Mouse (Mus musculus) hindbrain, postnatal 0 days (tissue): ENCODE measurements around the gene Polr2j. TPM values are rescaled to one million over a fixed set of nuclear protein-coding genes. Genes with fewer than 3 reads are reported as not detected.

Experiments used
- ATAC-seq: fragments of 200-750 bp; cut with Nextera tagmentation; 2 replicates; pipeline ENCODE4 v1.8.0; 2017; ENCODE audit warnings: mild to moderate bottlenecking, moderate TSS enrichment, moderate library complexity
- DNase-seq: peaks from one replicate; pipeline ENCODE4 v3.0.0-alpha.2; 2015; ENCODE audit warnings: low spot score
- H3K27ac ChIP-seq: fragments of 300-500 bp; sonication (generic); 2 replicates; pipeline ENCODE4 v1.5.1; 2014; ENCODE audit warnings: mild to moderate bottlenecking
- H3K27me3 ChIP-seq: fragments of 300-500 bp; sonication (generic); 2 replicates; pipeline ENCODE4 v1.6.1; 2014; ENCODE audit warnings: low read length, mixed read lengths; ENCODE audit not compliant: insufficient read depth
- H3K36me3 ChIP-seq: fragments of 300-500 bp; sonication (generic); 2 replicates; pipeline ENCODE4 v1.6.1; 2014; ENCODE audit warnings: low read length, mixed read lengths; ENCODE audit not compliant: insufficient read depth
- H3K4me1 ChIP-seq: fragments of 300-500 bp; sonication (generic); 2 replicates; pipeline ENCODE4 v1.6.1; 2014; ENCODE audit warnings: antibody characterized with exemption, low read length, mixed read lengths; ENCODE audit not compliant: insufficient read depth
- H3K4me2 ChIP-seq: fragments of 300-500 bp; sonication (generic); 2 replicates; pipeline ENCODE4 v1.6.1; 2014; ENCODE audit warnings: low read depth, mild to moderate bottlenecking, low read length, moderate library complexity, mixed read lengths
- H3K4me3 ChIP-seq: fragments of 300-500 bp; sonication (generic); 2 replicates; pipeline ENCODE4 v1.5.1; 2014; ENCODE audit warnings: low read length
- H3K9ac ChIP-seq: fragments of 300-500 bp; sonication (generic); replicated peaks from 2 replicates; pipeline ENCODE4 v1.6.1; 2014; ENCODE audit warnings: mild to moderate bottlenecking, low read length, moderate library complexity, mixed read lengths
- H3K9me3 ChIP-seq: fragments of 300-500 bp; sonication (generic); 2 replicates; pipeline ENCODE4 v1.6.1; 2016; ENCODE audit warnings: low read length, mixed read lengths
- CTCF ChIP-seq: IDR thresholded peaks from 2 replicates; pipeline ENCODE4 v1.5.1; 2016; ENCODE audit warnings: antibody characterized with exemption, control low read depth, low read depth
- WGBS: fragments of 180-500 bp; shearing (Covaris S2); extraction: QIAGEN DNeasy Blood & Tissue Kit; methylation state at CpG from one replicate; pipeline ENCODE4 v1.1.7; 2014; 5-methylcytosine and 5-hydroxymethylcytosine counted together
- polyA plus RNA-seq: library from polyadenylated mRNA; unstranded; fragments of >200 nt; fragmentation: Nextera tagmentation; extraction: Ambion mirVana; gene quantifications from 2 replicates; pipeline ENCODE4 v1.2.1, GENCODE M21; 2015
- total RNA-seq: library from RNA; depleted of rRNA; stranded (reverse); fragments of >200 nt; gene quantifications from 2 replicates; pipeline ENCODE4 v1.2.3, GENCODE M21; 2014

Gene Polr2j
- total and polyA plus RNA-seq, 2 experiments from 2014 or later: 159 to 245 TPM

DNA sequence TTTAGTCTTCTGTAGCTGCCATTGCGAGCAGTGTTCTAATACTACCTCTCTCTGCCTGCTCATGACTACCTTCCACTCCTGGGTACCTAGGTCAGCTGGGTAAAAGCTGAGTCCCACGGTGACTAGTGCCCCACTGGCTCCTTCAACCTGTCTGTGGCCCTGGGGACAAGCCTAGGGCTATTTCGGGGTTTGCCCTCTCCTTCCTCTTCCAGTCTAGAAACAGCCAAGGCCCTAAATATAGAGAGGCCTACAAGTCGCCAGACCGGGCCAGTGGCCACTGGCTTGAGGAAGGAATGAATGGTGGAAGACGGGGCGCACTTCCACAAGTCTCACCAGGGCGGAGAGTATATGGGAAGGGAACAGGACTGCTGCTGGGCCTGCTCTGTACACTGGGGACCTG lies 30.1 kb upstream of the Polr2j start:
- no peak for TF ChIP-seq CTCF
- WGBS: 93% methylated on average over 8 of the region's 8 CpGs
- Histone ChIP-seq H3K4me3 (no peak overlapping the region), H3K27me3 (no peaks in the 10 kb centered on the region), H3K9me3 (no peaks in the 10 kb centered on the region), H3K4me1 (peaks cover 8% of the 10 kb centered on the region), H3K27ac (no peak overlapping the region), H3K9ac (no peak overlapping the region), H3K4me2 (no peak overlapping the region), H3K36me3 (peaks cover 2% of the 10 kb centered on the region; the same call in 1 of the 2 replicates)
- ATAC-seq: no peak
- DNase-seq: no peak

DNA sequence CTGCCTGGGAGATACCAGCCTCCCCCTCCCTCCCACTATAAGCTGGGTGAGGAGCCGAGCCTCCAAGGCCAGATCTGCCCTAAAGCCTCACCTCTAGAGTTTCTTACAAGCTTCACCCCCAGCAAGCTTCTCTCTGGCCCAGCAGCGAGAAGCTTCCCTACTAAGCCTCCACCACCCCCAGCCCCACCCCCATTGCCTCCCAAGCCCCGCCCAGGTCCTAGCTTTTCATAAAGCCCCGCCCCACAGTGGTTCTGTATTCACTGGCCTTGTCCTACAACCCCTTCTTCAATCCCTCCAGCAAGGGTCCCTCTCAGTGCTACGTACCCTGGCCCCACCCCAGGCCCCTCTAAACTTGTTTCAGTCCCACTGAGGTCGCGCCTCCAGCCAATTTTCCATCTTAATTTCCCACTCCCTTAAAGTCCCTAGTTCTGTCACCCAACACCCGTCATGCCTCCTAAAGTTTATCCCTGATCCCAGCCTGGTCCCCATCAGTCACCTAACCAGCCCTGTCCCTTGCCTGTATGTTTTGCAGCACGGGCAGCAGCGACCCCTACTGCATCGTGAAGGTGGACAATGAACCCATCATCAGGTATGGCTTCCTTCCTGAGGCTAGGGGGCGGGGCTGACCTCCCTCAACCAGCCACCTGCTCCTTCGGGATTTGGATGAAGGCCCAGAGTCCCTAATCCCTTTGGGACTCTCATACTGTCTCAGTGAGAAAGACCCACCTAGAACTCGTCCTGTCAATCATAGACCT lies 27.4 kb upstream of the Polr2j start:
- peak; percentile 18 for DNase-seq
- H3K27me3 ChIP-seq: no peaks in the 10 kb centered on the region
- no peak overlapping the region for H3K4me2 ChIP-seq
- no peak overlapping the region for H3K4me3 ChIP-seq
- no peak overlapping the region for H3K9ac ChIP-seq
- ATAC-seq: no peak
- peaks cover 6% of the 10 kb centered on the region; the same call in 1 of the 2 replicates for H3K36me3 ChIP-seq
- 25% methylated on average over 14 of the region's 14 CpGs for WGBS
- no peaks in the 10 kb centered on the region for H3K9me3 ChIP-seq
- H3K27ac ChIP-seq: no peak overlapping the region
- H3K4me1 ChIP-seq: peaks cover 8% of the 10 kb centered on the region
- peak; percentile 60 for TF ChIP-seq CTCF

- no peaks in the 10 kb centered on the region for H3K27me3 ChIP-seq
- H3K9ac ChIP-seq: no peak overlapping the region
- H3K9me3 ChIP-seq: no peaks in the 10 kb centered on the region
- 69% methylated on average over 5 of the region's 5 CpGs for WGBS
- TF ChIP-seq CTCF: no peak
- no peak for ATAC-seq
- H3K4me1 ChIP-seq: no peaks in the 10 kb centered on the region
- no peak overlapping the region for H3K4me3 ChIP-seq
- H3K36me3 ChIP-seq: peaks cover 6% of the 10 kb centered on the region; the same call in 1 of the 2 replicates
- no peak overlapping the region for H3K4me2 ChIP-seq
- no peak for DNase-seq
- no peak overlapping the region for H3K27ac ChIP-seq
These were observed 24.5 kb upstream of the Polr2j start for GRCm38 (mm10) chr5:136091927-136092326.

DNA sequence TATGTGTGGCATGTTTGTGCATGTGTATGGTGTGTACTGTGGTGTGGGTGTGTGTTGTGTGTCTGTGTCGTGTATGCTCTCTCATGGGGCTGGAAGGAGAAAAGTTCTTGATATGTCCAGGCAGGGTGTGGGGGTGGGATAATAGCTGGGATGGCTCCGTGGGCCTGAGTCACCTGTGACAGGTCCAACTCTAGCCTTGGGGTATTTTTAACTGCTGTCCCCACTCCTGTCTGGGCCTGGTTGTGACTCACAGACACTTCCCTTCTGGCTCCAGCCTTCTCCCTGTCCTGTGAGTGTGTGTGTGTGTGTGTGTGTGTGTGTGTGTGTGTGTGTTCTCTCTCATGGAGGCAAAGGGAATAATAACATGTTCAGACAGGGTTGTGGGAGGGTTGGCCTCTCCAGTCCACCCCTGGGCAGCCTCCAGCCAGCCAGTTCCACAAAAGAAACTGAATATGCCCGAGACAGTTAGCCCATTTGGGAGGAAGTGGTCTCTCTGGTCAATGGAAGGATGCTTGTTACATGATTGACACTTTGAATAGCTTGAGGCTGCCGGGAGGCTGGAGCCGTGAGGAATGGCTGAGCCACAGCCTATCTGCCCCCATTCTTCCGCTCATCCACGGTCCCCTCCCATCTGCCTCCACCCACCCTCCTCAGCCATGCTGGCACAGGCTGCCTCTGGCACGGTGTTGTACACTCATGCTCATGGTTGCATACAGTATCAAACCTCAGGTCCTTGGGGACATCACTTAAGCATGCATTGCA lies 22.0 kb upstream of the Polr2j start:
- no peaks in the 10 kb centered on the region for H3K9me3 ChIP-seq
- no peaks in the 10 kb centered on the region for H3K27me3 ChIP-seq
- no peak for ATAC-seq
- peaks cover 6% of the 10 kb centered on the region; the same call in 1 of the 2 replicates for H3K36me3 ChIP-seq
- no peak overlapping the region for H3K4me3 ChIP-seq
- no peak for DNase-seq
- no peak for TF ChIP-seq CTCF
- H3K4me1 ChIP-seq: no peaks in the 10 kb centered on the region
- H3K27ac ChIP-seq: no peak overlapping the region
- H3K4me2 ChIP-seq: no peak overlapping the region
- WGBS: 40% methylated on average over 8 of the region's 8 CpGs
- H3K9ac ChIP-seq: no peak overlapping the region

DNA sequence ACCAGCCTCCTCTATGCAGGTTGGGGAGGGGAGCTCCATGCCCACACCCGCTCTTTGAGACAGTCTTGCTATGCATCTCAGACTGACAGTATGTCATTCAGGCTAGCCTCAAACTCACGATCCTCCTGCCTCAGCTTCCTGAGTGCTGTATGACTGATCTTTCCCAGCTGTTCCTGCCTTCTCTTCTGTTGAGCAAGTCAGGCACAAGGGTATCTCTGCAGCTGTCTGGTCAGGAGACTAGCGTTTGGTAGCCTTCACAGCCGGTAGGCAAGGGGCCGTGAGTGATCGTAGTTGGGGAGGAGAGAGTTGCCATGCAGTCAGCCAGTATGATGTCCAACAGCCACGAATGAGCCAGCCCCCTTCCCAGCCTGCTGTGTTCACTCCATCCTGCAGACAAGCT lies 21.3 kb upstream of the Polr2j start:
- no peak for TF ChIP-seq CTCF
- Histone ChIP-seq H3K27ac (no peak overlapping the region), H3K36me3 (peaks cover 6% of the 10 kb centered on the region; the same call in 1 of the 2 replicates), H3K4me3 (no peak overlapping the region), H3K4me2 (no peak overlapping the region), H3K4me1 (no peaks in the 10 kb centered on the region), H3K27me3 (no peaks in the 10 kb centered on the region), H3K9ac (no peak overlapping the region), H3K9me3 (no peaks in the 10 kb centered on the region)
- 74% methylated on average over 7 of the region's 7 CpGs for WGBS
- DNase-seq (no peak), ATAC-seq (no peak)

GRCm38 (mm10) chr5:136098536-136098935 lies 17.9 kb upstream of the Polr2j start:
- H3K4me3 ChIP-seq: no peak overlapping the region
- no peak overlapping the region for H3K4me2 ChIP-seq
- H3K27me3 ChIP-seq: no peaks in the 10 kb centered on the region
- H3K36me3 ChIP-seq: no peaks in the 10 kb centered on the region
- no peak for DNase-seq
- 79% methylated on average over 10 of the region's 10 CpGs for WGBS
- H3K9me3 ChIP-seq: no peaks in the 10 kb centered on the region
- H3K9ac ChIP-seq: no peak overlapping the region
- no peak for TF ChIP-seq CTCF
- ATAC-seq: no peak
- peaks cover 7% of the 10 kb centered on the region; the same call in 1 of the 2 replicates for H3K4me1 ChIP-seq
- no peak overlapping the region for H3K27ac ChIP-seq
